Mouse (Mus musculus) heart, adult 2 months (tissue): ENCODE results near the gene Hif3a. TPM values are rescaled to one million over a fixed set of nuclear protein-coding genes. Genes with fewer than 3 reads are reported as not detected.

Source experiments
- DNase-seq, 2 experiments: peaks; one replicate each; pipeline ENCODE4 v3.0.0; 2021
- H3K27ac ChIP-seq: fragments of 200-600 bp; 2 replicates; pipeline ENCODE4 v1.8.1; 2022
- H3K27me3 ChIP-seq: fragments of 200-500 bp; 2 replicates; pipeline ENCODE4 v1.6.1; 2012; ENCODE audit warnings: mild to moderate bottlenecking, low read length, inconsistent platforms, mixed read lengths; ENCODE audit not compliant: control insufficient read depth, insufficient read depth
- H3K36me3 ChIP-seq: fragments of 200-500 bp; 2 replicates; pipeline ENCODE4 v1.6.1; 2012; ENCODE audit warnings: low read length, inconsistent platforms; ENCODE audit not compliant: control insufficient read depth, insufficient read depth
- H3K4me1 ChIP-seq: fragments of 200-500 bp; 2 replicates; pipeline ENCODE4 v1.6.1; 2011; ENCODE audit warnings: low read length; ENCODE audit not compliant: control insufficient read depth, insufficient read depth
- H3K4me3 ChIP-seq: fragments of 200-600 bp; 2 replicates; pipeline ENCODE4 v1.8.1; 2022
- H3K79me2 ChIP-seq: fragments of 200-500 bp; replicated peaks from 2 replicates; pipeline ENCODE4 v1.6.1; 2012; ENCODE audit warnings: mild to moderate bottlenecking, inconsistent platforms, low read length, moderate library complexity, mixed read lengths; ENCODE audit not compliant: control insufficient read depth, insufficient read depth
- H3K9ac ChIP-seq: fragments of 200-500 bp; 2 replicates; pipeline ENCODE4 v1.6.1; 2012; ENCODE audit warnings: low read depth, mild to moderate bottlenecking, control low read depth, inconsistent platforms, low read length, mixed read lengths
- CTCF ChIP-seq: fragments of 200-600 bp; IDR thresholded peaks from 2 replicates; pipeline ENCODE4 v1.8.1; 2022; ENCODE audit warnings: antibody characterized with exemption, mild to moderate bottlenecking, moderate library complexity
- EP300 ChIP-seq: fragments of 200-500 bp; IDR thresholded peaks from 2 replicates; pipeline ENCODE4 v1.6.1; 2011; ENCODE audit warnings: low read depth, low read length, control low read depth; ENCODE audit not compliant: insufficient read depth
- POLR2A ChIP-seq: fragments of 200-500 bp; IDR thresholded peaks from 2 replicates; pipeline ENCODE4 v1.6.1; 2011; ENCODE audit warnings: mild to moderate bottlenecking, low read depth, low read length, control low read depth; ENCODE audit not compliant: insufficient read depth
- WGBS: fragments of 180-500 bp; shearing (Covaris S2); methylation state at CpG from one replicate; pipeline ENCODE4 v1.1.7; 2018; 5-methylcytosine and 5-hydroxymethylcytosine counted together
- intact Hi-C: fragments of 180-260 bp; cut with DNase I; formaldehyde crosslinking; loops from one replicate; pipeline ENCODE4 v1.15.1; 2025
- polyA plus RNA-seq: library from polyadenylated mRNA; depleted of rRNA; stranded (reverse); fragments of >200 nt; gene quantifications from 2 replicates; pipeline ENCODE4 v1.2.3, GENCODE M21; 2012
- total RNA-seq, 2 experiments: library from RNA; stranded (reverse); gene quantifications; 2 replicates each; pipeline ENCODE4 v1.2.3; 2021

The Hif3a gene
- total and polyA plus RNA-seq, 3 experiments = 1.9 to 3.0 (median 2.5) TPM

GRCm38 (mm10) chr7:16994400-16994799 is 67.8 kb downstream of the Hif3a start:
- no peak for TF ChIP-seq EP300
- no peak for TF ChIP-seq CTCF
- TF ChIP-seq POLR2A = no peak
- H3K79me2 ChIP-seq = no peaks in the 10 kb centered on the region
- H3K9ac ChIP-seq = peak overlapping the region; percentile 74
- H3K4me1 ChIP-seq = peaks cover 3% of the 10 kb centered on the region
- intact Hi-C loops = no loop called here
- H3K27ac ChIP-seq = peak overlapping the region; percentile 76
- 10% methylated on average over 20 of the region's 20 CpGs for WGBS
- H3K27me3 ChIP-seq = no peaks in the 10 kb centered on the region
- DNase-seq = peak in 1 of 2 experiments; percentile 32
- H3K36me3 ChIP-seq = no peaks in the 10 kb centered on the region
- peak overlapping the region; percentile 62 for H3K4me3 ChIP-seq

GRCm38 (mm10) chr7:16993651-16994399 is 68.4 kb downstream of the Hif3a start:
- Histone ChIP-seq H3K4me3 (peak overlapping the region; percentile 62), H3K79me2 (no peaks in the 10 kb centered on the region), H3K36me3 (no peaks in the 10 kb centered on the region), H3K27ac (peak overlapping the region; percentile 76), H3K4me1 (peaks cover 2% of the 10 kb centered on the region), H3K27me3 (no peaks in the 10 kb centered on the region), H3K9ac (peak overlapping the region; percentile 74)
- WGBS = 9% methylated on average over 27 of the region's 27 CpGs
- peak; percentile 87 to 89 for DNase-seq
- intact Hi-C loops = no loop called here
- no peak for TF ChIP-seq EP300
- no peak for TF ChIP-seq CTCF
- TF ChIP-seq POLR2A = peak; percentile 70

GRCm38 (mm10) chr7:16992451-16992807 is 69.8 kb downstream of the Hif3a start, which contains the start of gene Ccdc8:
TSS of gene Ccdc8 (plus strand) at chr7:16992708.
- H3K9ac ChIP-seq = no peak within 1 kb of the TSS; the same call in 1 of the 2 replicates
- intact Hi-C loops = no loop called here
- WGBS = 95% methylated on average over 5 of the region's 5 CpGs

GRCm38 (mm10) chr7:16991681-16992450 is 70.4 kb downstream of the Hif3a start:
- intact Hi-C loops = no loop called here
- H3K4me1 ChIP-seq = peaks cover 8% of the 10 kb centered on the region
- no peak overlapping the region for H3K4me3 ChIP-seq
- H3K9ac ChIP-seq = no peak overlapping the region
- WGBS = 83% methylated on average over 18 of the region's 18 CpGs
- no peaks in the 10 kb centered on the region for H3K79me2 ChIP-seq
- no peak for TF ChIP-seq CTCF
- no peak for TF ChIP-seq POLR2A
- TF ChIP-seq EP300 = no peak
- no peak for DNase-seq
- H3K36me3 ChIP-seq = no peaks in the 10 kb centered on the region
- H3K27ac ChIP-seq = no peak overlapping the region
- no peaks in the 10 kb centered on the region for H3K27me3 ChIP-seq

More at GRCm38 (mm10) chr7:16992451-16992807, 69.8 kb downstream of the Hif3a start, which contains the start of gene Ccdc8:
- H3K36me3 ChIP-seq = no peaks in the 10 kb centered on the region
- TF ChIP-seq CTCF (no peak), POLR2A (no peak), EP300 (no peak)
- H3K27me3 ChIP-seq = no peaks in the 10 kb centered on the region
- peaks cover 4% of the 10 kb centered on the region for H3K4me1 ChIP-seq
- H3K79me2 ChIP-seq = no peaks in the 10 kb centered on the region
- DNase-seq = no peak
- no peak within 1 kb of the TSS; the same call in 1 of the 2 replicates for H3K27ac ChIP-seq
- H3K4me3 ChIP-seq = peak within 1 kb of the TSS; percentile 62

- no peak for DNase-seq
- no peak for TF ChIP-seq EP300
- TF ChIP-seq POLR2A = no peak
- no peak for TF ChIP-seq CTCF
- no peak overlapping the region for H3K4me3 ChIP-seq
- H3K36me3 ChIP-seq = no peaks in the 10 kb centered on the region
- WGBS = 26% methylated on average over 15 of the region's 15 CpGs
- no peaks in the 10 kb centered on the region for H3K27me3 ChIP-seq
- H3K27ac ChIP-seq = peak overlapping the region; percentile 16
- H3K4me1 ChIP-seq = peaks cover 8% of the 10 kb centered on the region
- intact Hi-C loops = no loop called here
- no peaks in the 10 kb centered on the region for H3K79me2 ChIP-seq
- no peak overlapping the region for H3K9ac ChIP-seq
Measured at GRCm38 (mm10) chr7:16990006-16990744, 72.1 kb downstream of the Hif3a start.
